Mouse (Mus musculus): ENCODE data around the gene Dlx2. TPM values are rescaled to one million over a fixed set of nuclear protein-coding genes. Genes with fewer than 3 reads are reported as not detected.

The Dlx2 gene
- polyA plus RNA-seq (2017; shearing (Covaris generic)), result not detected

DNA sequence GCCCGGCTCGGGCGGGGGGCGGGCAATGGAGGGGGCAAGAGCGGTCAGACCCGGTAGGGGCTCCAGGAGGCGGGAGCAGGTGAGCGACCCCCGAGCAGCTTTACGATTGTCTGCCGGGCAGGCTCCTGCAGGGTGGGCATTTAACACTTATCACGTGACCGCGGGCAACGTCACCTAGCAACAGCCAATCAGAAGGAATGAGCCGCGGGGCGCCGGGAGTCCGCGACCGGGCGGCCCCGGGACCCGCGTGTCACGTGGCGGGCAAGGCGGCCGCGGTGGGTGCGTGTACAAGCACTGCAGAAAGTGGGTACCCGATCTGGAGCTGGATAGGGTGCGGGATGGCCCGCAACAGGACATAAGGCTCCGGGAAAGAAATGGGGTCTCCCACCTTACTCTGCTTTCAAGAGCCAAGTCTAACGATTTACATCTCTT, at the start of gene Dlx2:
Gene Dlx2 (minus strand): TSS at position 115 of the 432 bp plus-strand sequence.

DNA sequence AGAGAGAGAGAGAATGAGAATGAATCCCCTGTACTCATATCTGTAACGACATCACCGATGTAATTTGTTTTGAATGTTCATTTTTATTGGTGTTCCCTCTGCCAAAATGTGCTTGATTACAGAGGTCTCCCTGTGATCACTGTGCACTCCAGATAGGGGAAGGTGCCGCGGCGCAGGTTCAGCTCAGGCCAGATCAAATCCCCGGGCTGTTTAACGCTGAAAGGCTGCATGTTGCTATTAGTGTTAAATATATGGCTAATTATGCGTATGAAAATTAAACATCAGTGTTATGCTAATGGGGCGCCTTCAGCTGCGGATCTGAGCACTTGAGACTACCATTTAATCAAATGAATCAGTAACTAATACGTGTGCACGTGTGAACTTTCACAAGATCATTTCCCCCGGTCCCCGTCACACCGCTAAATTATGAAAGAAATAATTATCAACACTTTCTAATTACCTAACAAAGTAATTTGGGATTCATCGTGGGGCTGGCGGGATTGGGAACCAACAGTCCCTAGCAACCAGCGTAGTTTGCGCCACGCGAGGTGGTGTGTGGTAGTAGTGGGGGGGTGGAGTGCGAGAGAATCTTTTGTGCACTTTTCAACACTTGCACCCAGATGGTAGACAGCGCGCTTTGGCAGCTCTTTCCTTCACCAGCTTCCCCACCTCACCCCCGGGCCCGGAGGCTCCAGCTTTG, 18.4 kb downstream of the Dlx2 start, which contains the start of gene Dlx1:
Gene Dlx1 (plus strand): TSS at position 100 of the 700 bp plus-strand sequence.

Other genes starting within 250 kb of the Dlx2 start
- gene Slc25a12, start 179.0 kb downstream of the Dlx2 start, polyA plus RNA-seq (2017; shearing (Covaris generic)), result 87.5 TPM
- gene Hat1, start 157.8 kb downstream of the Dlx2 start, polyA plus RNA-seq (2017; shearing (Covaris generic)), result 62.0 TPM
- 32.7 TPM for gene Metap1d, start 93.5 kb downstream of the Dlx2 start, polyA plus RNA-seq (2017; shearing (Covaris generic))
- not detected for gene Dlx1, start 18.6 kb downstream of the Dlx2 start, polyA plus RNA-seq (2017; shearing (Covaris generic))
- gene Itga6, start 198.9 kb upstream of the Dlx2 start, polyA plus RNA-seq (2017; shearing (Covaris generic)), result 180 TPM

Measured in CD4-positive, CD25-positive, alpha-beta regulatory T cell (primary cell).